Mouse (Mus musculus) spleen, embryonic (tissue): ENCODE data around the gene Nacc1.

Source experiments
- CTCF ChIA-PET: fragments of 350-600 bp; sonication (Branson Sonifier 250); formaldehyde crosslinking; loops from one replicate; lab custom pipeline; 2022; lab: Charles Lee

The Nacc1 gene

GRCm38 (mm10) chr8:84715893-84716468, 28.3 kb upstream of the Nacc1 start:
- CTCF ChIA-PET: no interaction called here

- CTCF ChIA-PET: interaction anchor here (0.7 kb wide), 1 partner anchor 9 kb away, joined by 3 read pairs; no protein-coding TSS in a partner anchor
Observed at GRCm38 (mm10) chr8:84714161-84714560, 26.5 kb upstream of the Nacc1 start.

- CTCF ChIA-PET: no interaction called here
Observed at GRCm38 (mm10) chr8:84713381-84713780, 25.7 kb upstream of the Nacc1 start.

GRCm38 (mm10) chr8:84712759-84713120, 25.1 kb upstream of the Nacc1 start:
- CTCF ChIA-PET: no interaction called here

- CTCF ChIA-PET: interaction anchor here (0.9 kb wide), 1 partner anchor 14 kb away, joined by 5 read pairs; no protein-coding TSS in a partner anchor
Observed at GRCm38 (mm10) chr8:84711933-84712758, 24.5 kb upstream of the Nacc1 start.

- CTCF ChIA-PET: interaction anchor here (0.9 kb wide), 1 partner anchor 14 kb away, joined by 5 read pairs; no protein-coding TSS in a partner anchor
Observed at GRCm38 (mm10) chr8:84711312-84711711, 23.6 kb upstream of the Nacc1 start.

- CTCF ChIA-PET: interaction anchor here (0.7 to 2.3 kb wide), 2 partner anchors 88 to 103 kb away, joined by 3 to 16 read pairs; no protein-coding TSS in a partner anchor
Observed at GRCm38 (mm10) chr8:84709931-84710330, 22.3 kb upstream of the Nacc1 start.

GRCm38 (mm10) chr8:84708774-84709475, 21.3 kb upstream of the Nacc1 start:
- CTCF ChIA-PET: interaction anchor here (0.5 to 2.3 kb wide), 7 partner anchors 9 to 140 kb away, joined by 3 to 16 read pairs (median 3); no protein-coding TSS in a partner anchor

GRCm38 (mm10) chr8:84708071-84708541, 20.4 kb upstream of the Nacc1 start:
- CTCF ChIA-PET: interaction anchor here (0.5 to 2.3 kb wide), 8 partner anchors 9 to 107 kb away, joined by 3 to 16 read pairs (median 5); no protein-coding TSS in a partner anchor

- CTCF ChIA-PET: interaction anchor here (0.8 to 2.3 kb wide), 5 partner anchors 12 to 108 kb away, joined by 3 to 16 read pairs (median 5); partner anchors contain the start of gene Nacc1
Observed at GRCm38 (mm10) chr8:84707267-84707883, 19.7 kb upstream of the Nacc1 start.

- CTCF ChIA-PET: interaction anchor here (0.6 to 1.7 kb wide), 8 partner anchors 16 to 320 kb away, joined by 3 to 11 read pairs (median 4); partner anchors contain the start of genes Nacc1 and Trir
Observed at GRCm38 (mm10) chr8:84706610-84707266, 19.1 kb upstream of the Nacc1 start.

- CTCF ChIA-PET: interaction anchor here (0.6 to 1.0 kb wide), 5 partner anchors 14 to 321 kb away, joined by 3 to 11 read pairs (median 5); partner anchors contain the start of gene Trir
Observed at GRCm38 (mm10) chr8:84705960-84706359, 18.3 kb upstream of the Nacc1 start.

- CTCF ChIA-PET: no interaction called here
Observed at GRCm38 (mm10) chr8:84704867-84705831, 17.5 kb upstream of the Nacc1 start.

- CTCF ChIA-PET: interaction anchor here (1.0 kb wide), 1 partner anchor 14 kb away, joined by 3 read pairs; no protein-coding TSS in a partner anchor
Observed at GRCm38 (mm10) chr8:84704356-84704755, 16.7 kb upstream of the Nacc1 start.

GRCm38 (mm10) chr8:84703466-84704249, 16.0 kb upstream of the Nacc1 start:
- CTCF ChIA-PET: interaction anchor here (1.0 kb wide), 1 partner anchor 13 kb away, joined by 3 read pairs; no protein-coding TSS in a partner anchor

- CTCF ChIA-PET: interaction anchor here (0.6 kb wide), 1 partner anchor 125 kb away, joined by 4 read pairs; no protein-coding TSS in a partner anchor
Observed at GRCm38 (mm10) chr8:84702963-84703465, 15.4 kb upstream of the Nacc1 start.

- CTCF ChIA-PET: interaction anchor here (0.6 kb wide), 1 partner anchor 126 kb away, joined by 4 read pairs; no protein-coding TSS in a partner anchor
Observed at GRCm38 (mm10) chr8:84702561-84702960, 14.9 kb upstream of the Nacc1 start.
